Mouse (Mus musculus) hindbrain, embryonic 15.5 days (tissue): ENCODE measurements around the gene Abcc9. TPM values are rescaled to one million over a fixed set of nuclear protein-coding genes. Genes with fewer than 3 reads are reported as not detected.
A peak's percentile ranks its signal among the peaks of the same experiment; 100 is the strongest.

Source experiments
- ATAC-seq: fragments of 200-750 bp; cut with Nextera tagmentation; 2 replicates; pipeline ENCODE4 v1.8.0; 2017; ENCODE audit warnings: low read depth, moderate number of reproducible peaks, moderate TSS enrichment; ENCODE audit not compliant: low FRiP score
- H3K27ac ChIP-seq: fragments of 300-500 bp; sonication (generic); replicated peaks from 2 replicates; pipeline ENCODE4 v1.5.1; 2015; ENCODE audit warnings: mild to moderate bottlenecking, inconsistent platforms
- H3K27me3 ChIP-seq: fragments of 300-500 bp; sonication (generic); 2 replicates; pipeline ENCODE4 v1.6.1; 2015; ENCODE audit warnings: control low read depth, inconsistent platforms
- H3K36me3 ChIP-seq: fragments of 300-500 bp; sonication (generic); 2 replicates; pipeline ENCODE4 v1.6.1; 2015; ENCODE audit warnings: control low read depth, inconsistent platforms
- H3K4me1 ChIP-seq: fragments of 300-500 bp; sonication (generic); replicated peaks from 2 replicates; pipeline ENCODE4 v1.6.1; 2015; ENCODE audit warnings: control low read depth, inconsistent platforms
- H3K4me2 ChIP-seq: fragments of 300-500 bp; sonication (generic); 2 replicates; pipeline ENCODE4 v1.6.1; 2015; ENCODE audit warnings: moderate library complexity, mild to moderate bottlenecking, inconsistent platforms
- H3K4me3 ChIP-seq: fragments of 300-500 bp; sonication (generic); 2 replicates; pipeline ENCODE4 v1.5.1; 2015; ENCODE audit warnings: mild to moderate bottlenecking, inconsistent platforms
- H3K9ac ChIP-seq: fragments of 300-500 bp; sonication (generic); 2 replicates; pipeline ENCODE4 v1.6.1; 2015; ENCODE audit warnings: inconsistent platforms
- H3K9me3 ChIP-seq: fragments of 300-500 bp; sonication (generic); 2 replicates; pipeline ENCODE4 v1.6.1; 2016; ENCODE audit warnings: control low read depth, inconsistent platforms
- WGBS: fragments of 180-500 bp; shearing (Covaris S2); methylation state at CpG from one replicate; pipeline ENCODE4 v1.1.7; 2015; 5-methylcytosine and 5-hydroxymethylcytosine counted together
- polyA plus RNA-seq: library from polyadenylated mRNA; unstranded; fragments of >200 nt; fragmentation: Nextera tagmentation; extraction: Ambion mirVana; gene quantifications from 2 replicates; pipeline ENCODE4 v1.2.1, GENCODE M21; 2015

The Abcc9 gene
- polyA plus RNA-seq, 1 experiment from 2014 or later: 3.4 TPM

DNA sequence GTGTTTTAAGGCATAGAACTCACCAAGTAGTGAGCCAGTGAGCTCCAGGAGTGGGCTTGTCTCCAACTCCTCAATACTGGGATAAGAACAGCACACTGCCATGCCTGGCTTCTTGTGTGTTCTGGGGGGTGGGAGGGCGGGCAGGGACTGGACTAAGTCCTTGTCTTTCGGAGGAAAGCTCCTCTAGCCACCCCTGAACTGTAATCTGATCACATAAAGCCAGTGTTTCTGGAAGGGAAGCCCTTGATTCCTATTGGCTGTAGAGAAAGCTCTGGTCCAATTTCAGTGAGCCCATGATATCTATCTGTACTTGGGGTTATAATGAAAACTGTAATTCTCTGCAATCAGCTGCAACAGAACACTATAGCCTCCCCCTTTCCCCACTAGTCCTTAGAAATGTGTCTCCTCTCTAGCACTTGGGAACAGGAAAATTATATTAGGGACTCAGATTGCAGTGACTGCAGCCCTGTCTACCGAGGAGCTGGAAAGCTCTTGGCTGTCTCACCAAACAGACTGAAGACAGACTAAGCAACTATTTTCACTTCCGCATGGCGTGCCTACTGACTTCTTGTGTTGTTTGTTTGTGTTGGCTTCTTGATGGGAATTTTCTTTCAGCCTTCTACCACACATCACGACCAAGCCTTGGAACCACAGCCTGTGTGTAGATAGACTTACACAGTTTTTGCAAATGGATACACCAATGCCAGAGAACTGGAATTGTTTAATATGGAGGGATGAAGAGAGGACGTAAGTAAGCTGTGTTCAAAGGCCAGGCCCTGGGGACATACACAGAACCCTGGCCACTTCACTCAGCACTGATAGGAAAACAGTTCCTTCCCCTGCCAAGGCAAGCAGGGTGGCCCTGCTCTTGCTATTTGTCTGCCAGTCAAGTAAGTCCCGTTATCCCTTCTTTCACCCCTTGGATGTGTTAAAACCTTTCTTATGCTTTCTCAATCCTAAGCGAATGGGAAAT lies 92.4 kb downstream of the Abcc9 start:
- Histone ChIP-seq H3K27me3 (no peaks in the 10 kb centered on the region), H3K4me2 (no peak overlapping the region), H3K9me3 (no peaks in the 10 kb centered on the region), H3K4me1 (no peaks in the 10 kb centered on the region), H3K4me3 (no peak overlapping the region), H3K36me3 (no peaks in the 10 kb centered on the region), H3K27ac (no peak overlapping the region), H3K9ac (no peak overlapping the region)
- 79% methylated on average over 9 of the region's 9 CpGs for WGBS
- ATAC-seq: no peak

DNA sequence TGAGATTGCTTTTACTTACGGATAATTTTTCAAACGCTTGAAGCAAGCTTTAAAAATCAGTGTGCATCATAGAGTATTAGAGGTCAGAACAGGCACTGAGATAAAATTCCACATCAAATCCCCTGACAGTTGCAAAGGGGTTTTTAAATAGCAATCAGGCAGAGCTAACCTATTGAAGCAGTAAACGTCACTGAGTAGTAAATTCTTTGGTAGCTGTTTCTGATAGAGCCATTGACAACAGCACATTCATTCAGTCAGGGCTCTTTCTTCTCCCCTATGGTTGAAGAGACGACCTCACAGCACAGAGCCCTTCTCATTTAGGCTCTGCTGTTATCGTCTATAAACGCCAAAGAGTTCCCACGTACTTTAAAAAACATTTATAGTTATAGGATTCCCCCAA lies 95.0 kb downstream of the Abcc9 start:
- Histone ChIP-seq H3K9me3 (no peaks in the 10 kb centered on the region), H3K4me2 (no peak overlapping the region), H3K27ac (no peak overlapping the region), H3K36me3 (no peaks in the 10 kb centered on the region), H3K4me1 (no peaks in the 10 kb centered on the region), H3K27me3 (no peaks in the 10 kb centered on the region), H3K4me3 (no peak overlapping the region), H3K9ac (no peak overlapping the region)
- 61% methylated on average over 7 of the region's 7 CpGs for WGBS
- no peak for ATAC-seq

DNA sequence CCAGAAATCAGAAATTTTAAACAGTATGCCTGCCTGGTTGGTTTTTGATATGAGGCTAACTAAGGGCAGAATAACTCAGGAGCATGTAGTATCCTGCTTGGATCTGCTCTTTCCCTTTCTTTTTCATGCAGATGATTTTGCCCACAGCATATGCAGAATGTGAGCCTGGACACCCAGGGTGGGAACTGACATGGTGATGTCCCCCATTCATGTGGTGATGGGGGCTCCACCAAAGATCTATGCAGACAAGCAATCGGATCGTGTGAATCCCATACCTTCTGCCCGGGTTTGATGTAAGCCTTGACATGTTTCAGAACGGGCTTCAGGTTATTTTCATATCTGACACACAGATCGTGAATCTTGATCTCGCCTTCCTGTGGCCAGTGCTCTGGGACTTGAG lies 99.3 kb downstream of the Abcc9 start:
- H3K36me3 ChIP-seq: no peaks in the 10 kb centered on the region
- ATAC-seq: no peak
- no peaks in the 10 kb centered on the region for H3K27me3 ChIP-seq
- H3K4me3 ChIP-seq: no peak overlapping the region
- H3K4me2 ChIP-seq: no peak overlapping the region
- no peaks in the 10 kb centered on the region for H3K9me3 ChIP-seq
- no peaks in the 10 kb centered on the region for H3K4me1 ChIP-seq
- no peak overlapping the region for H3K9ac ChIP-seq
- WGBS: 64% methylated on average over 6 of the region's 6 CpGs
- H3K27ac ChIP-seq: no peak overlapping the region

DNA sequence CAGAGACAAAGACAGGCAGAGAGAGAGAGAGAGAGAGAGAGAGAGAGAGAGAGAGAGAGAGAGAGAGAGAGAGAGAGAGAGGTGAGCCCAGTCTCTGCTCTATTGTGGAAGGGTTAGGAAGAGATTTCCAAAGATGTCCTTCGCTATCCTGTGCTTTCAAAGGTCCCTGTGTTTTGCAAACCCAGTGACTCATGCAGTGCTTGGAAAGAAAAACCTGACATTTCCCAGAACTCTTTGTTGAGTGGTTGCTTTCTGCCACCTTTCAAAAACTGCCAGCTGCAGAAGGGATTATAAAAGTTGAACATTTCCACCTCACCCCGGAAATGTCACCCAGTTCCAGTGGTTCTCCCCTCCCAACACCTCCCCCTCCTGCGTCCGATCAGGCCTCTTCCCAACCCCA lies 123.3 kb downstream of the Abcc9 start:
- Histone ChIP-seq H3K27ac (no peak overlapping the region), H3K9ac (no peak overlapping the region), H3K36me3 (no peaks in the 10 kb centered on the region), H3K27me3 (peaks cover 2% of the 10 kb centered on the region), H3K4me3 (no peak overlapping the region), H3K4me1 (no peaks in the 10 kb centered on the region), H3K4me2 (no peak overlapping the region), H3K9me3 (no peaks in the 10 kb centered on the region)
- 84% methylated on average over 4 of the region's 4 CpGs for WGBS
- ATAC-seq: no peak

DNA sequence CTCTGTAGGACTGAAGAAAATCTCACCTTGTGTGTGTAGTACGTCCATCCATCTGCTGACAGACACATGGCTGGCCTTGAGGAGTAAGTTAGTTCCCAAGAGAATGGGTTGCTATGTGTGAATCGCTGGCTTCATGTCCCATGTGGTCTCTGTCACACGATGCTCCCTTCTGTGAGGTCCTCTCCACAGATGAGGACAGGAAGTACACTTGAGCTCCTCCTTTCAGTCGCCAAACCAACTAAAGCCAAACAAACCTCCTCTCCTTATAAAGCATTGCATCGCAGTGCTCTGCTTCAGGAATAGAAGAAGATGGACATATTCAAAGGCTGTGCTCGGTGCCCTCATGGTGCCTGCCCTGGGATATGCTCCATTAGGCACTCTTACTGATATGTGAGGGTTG lies 124.3 kb downstream of the Abcc9 start:
- Histone ChIP-seq H3K4me1 (no peaks in the 10 kb centered on the region), H3K4me3 (no peak overlapping the region), H3K27me3 (peaks cover 11% of the 10 kb centered on the region), H3K4me2 (no peak overlapping the region), H3K36me3 (no peaks in the 10 kb centered on the region), H3K27ac (no peak overlapping the region), H3K9me3 (no peaks in the 10 kb centered on the region), H3K9ac (no peak overlapping the region)
- WGBS: 81% methylated on average over 6 of the region's 6 CpGs
- ATAC-seq: no peak

DNA sequence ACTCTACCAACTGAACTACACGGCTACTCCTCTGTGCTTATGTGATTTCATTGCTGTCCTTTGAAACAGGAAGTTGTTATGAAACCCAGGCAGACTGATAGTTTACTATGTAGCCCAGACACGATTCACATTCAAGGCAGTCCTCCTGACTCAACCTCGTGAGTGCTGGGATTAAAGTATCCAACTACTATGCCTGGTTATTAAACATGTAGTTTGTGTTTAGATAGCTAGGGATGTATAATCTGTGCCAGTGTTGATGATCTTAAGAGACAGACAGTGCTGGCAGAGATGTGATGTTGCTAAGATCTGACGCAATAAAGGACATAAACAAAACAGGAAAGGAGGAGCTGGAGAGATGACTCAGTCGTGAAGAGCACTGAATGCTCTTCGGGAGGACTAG lies 129.2 kb downstream of the Abcc9 start:
- Histone ChIP-seq H3K4me2 (no peak overlapping the region), H3K27ac (no peak overlapping the region), H3K27me3 (peaks cover 51% of the 10 kb centered on the region), H3K4me3 (no peak overlapping the region), H3K9ac (no peak overlapping the region), H3K9me3 (no peaks in the 10 kb centered on the region), H3K36me3 (no peaks in the 10 kb centered on the region), H3K4me1 (peaks cover 25% of the 10 kb centered on the region)
- 70% methylated on average over 6 of the region's 6 CpGs for WGBS
- no peak for ATAC-seq

DNA sequence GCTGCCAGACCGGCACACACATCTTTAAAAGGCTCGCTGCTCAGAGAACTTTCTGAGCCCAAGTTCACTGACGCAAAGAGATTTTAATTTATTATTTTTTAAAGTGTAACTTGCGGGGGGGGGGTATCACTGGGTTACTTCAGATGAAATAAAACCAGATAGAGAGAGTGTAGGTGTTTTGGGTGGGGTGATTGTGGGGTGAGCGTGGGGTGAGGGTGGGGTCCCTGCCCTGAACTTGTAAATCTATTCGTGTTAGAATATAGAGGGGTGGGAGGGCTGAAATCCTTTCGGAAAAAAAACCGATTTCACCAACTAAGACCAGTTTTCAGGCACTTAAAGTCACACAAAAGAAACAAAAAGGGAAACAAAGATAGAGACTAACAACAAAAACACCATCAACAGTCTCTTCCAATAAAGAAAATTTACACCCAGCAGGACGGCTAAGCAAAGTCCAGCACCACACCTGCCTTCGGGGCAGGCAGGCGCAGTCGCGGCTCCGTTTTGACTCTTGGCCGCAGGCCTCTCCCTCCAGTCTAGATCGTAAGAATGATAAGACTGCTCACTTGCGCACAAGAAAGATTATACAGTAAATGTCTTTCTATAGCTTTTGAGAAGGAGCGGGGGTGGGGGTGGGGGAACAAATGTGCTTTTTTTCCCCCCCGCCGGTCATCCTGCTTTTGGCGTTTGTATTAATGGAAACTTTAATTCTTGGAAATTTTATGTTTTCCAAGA lies 130.3 kb downstream of the Abcc9 start:
- peaks cover 55% of the 10 kb centered on the region for H3K27me3 ChIP-seq
- H3K27ac ChIP-seq: no peak overlapping the region
- peak overlapping the region; percentile 99 for H3K4me2 ChIP-seq
- H3K4me1 ChIP-seq: peaks cover 25% of the 10 kb centered on the region
- H3K4me3 ChIP-seq: peak overlapping the region; percentile 51
- H3K36me3 ChIP-seq: no peaks in the 10 kb centered on the region
- 4% methylated on average over 21 of the region's 21 CpGs for WGBS
- no peak for ATAC-seq
- H3K9me3 ChIP-seq: no peaks in the 10 kb centered on the region
- H3K9ac ChIP-seq: peak overlapping the region; percentile 40; the same call in 1 of the 2 replicates

DNA sequence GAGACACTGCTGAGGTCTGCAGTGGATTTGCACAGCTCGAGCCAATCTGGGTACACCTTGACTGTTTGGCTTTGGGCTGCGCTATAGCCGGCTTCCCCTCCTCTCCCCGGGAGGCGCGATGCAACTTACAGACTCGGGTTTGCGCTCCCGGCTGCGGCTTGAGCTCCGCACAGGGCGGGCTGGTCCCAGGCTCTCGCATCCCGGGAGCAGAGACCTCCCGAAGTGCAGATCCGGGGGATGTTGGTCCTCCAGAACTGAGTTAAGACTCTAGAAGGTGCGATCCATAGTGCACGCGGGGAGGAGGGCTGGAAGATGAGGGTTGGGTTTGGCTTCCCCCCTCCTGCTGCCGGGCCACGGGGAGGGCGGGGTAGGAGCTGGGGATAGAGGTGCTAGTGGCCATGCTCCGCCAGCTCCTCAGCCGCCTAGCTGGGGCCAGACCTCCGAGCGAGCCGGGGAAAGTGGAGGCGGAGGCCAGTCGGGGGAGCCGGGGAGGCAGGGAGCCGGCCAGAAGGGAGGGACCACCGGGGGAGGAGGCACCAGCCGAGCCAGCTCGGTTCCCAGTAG lies 131.0 kb downstream of the Abcc9 start, which contains the start of gene Kcnj8:
Gene Kcnj8 (minus strand): TSS at position 560 of the 564 bp plus-strand sequence.
- H3K9ac ChIP-seq: peak within 1 kb of the TSS; percentile 40
- no peaks in the 10 kb centered on the region for H3K36me3 ChIP-seq
- peaks cover 25% of the 10 kb centered on the region for H3K4me1 ChIP-seq
- H3K27ac ChIP-seq: no peak within 1 kb of the TSS
- peak within 1 kb of the TSS; percentile 99 for H3K4me2 ChIP-seq
- no peaks in the 10 kb centered on the region for H3K9me3 ChIP-seq
- under 1% methylated on average over 33 of the region's 34 CpGs for WGBS
- H3K4me3 ChIP-seq: peak within 1 kb of the TSS; percentile 51
- H3K27me3 ChIP-seq: peaks cover 55% of the 10 kb centered on the region
- peak; percentile 79 for ATAC-seq

DNA sequence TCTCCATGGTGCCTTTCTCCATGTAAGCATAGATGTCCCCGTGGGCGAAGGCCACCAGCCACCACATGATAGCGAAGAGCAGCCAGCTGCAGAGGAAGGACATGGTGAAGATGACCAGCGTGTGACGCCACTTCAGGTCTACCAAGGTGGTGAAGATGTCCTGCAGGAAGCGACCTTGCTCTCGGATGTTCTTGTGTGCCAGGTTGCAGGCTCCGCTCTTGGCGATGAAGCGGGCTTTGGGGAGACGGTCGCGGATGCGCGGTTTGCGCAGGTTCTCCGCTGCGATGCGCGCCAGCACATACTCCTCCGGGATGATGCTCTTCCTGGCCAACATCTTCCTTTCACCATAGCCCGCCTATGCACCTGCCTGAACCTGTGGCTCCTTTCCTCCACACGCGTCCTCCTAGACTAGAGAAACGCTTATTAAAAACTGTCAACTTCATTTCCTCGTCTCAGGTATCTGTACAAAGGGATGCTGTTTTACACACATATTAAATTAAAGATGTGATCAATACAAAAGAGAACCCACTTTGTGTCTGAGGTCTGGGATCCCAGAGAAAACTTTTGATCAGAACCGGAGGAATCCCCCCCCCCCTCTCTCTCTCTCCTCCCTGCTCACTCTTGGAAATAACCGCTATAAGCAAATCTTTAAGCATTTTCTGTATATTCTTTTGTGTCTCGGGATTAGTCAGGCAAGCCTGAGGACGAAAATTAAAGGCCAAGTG lies 131.9 kb downstream of the Abcc9 start:
- Histone ChIP-seq H3K27me3 (peaks cover 55% of the 10 kb centered on the region), H3K27ac (no peak overlapping the region), H3K9me3 (no peaks in the 10 kb centered on the region), H3K4me2 (peak overlapping the region; percentile 99), H3K4me3 (peak overlapping the region; percentile 51), H3K9ac (no peak overlapping the region), H3K36me3 (no peaks in the 10 kb centered on the region), H3K4me1 (peaks cover 25% of the 10 kb centered on the region)
- no peak for ATAC-seq
- WGBS: 7% methylated on average over 30 of the region's 30 CpGs

DNA sequence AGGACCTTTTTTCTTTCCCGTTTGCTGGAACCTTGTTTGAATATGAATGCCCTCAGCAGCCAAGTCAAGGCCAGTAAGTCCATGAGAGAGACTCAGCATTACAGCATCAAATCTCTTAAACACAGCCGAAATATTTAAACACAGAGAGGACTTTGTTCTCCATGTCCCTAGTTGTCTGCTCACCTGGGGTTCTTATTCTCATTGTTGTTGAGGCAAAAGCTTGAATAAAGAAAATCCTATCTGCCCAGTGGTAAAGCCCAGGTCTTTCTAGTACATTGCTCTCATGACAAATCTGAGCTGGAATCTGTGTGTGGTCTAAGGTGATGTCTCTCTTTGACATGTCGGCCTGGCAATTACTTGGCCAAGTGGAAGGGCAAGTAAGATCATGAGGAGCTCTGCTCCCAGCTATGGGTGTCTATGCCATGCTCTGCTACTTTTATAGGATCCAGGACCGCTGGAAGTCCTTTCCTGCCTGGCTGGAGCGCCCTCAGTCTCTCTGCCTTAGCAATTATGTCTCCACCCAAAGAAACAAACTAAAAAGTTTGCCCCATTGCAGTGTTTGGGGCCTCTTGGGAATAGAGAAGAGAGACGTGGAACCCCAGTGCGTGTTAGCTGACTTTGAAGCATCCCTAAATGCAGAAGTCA lies 133.3 kb downstream of the Abcc9 start:
- Histone ChIP-seq H3K4me2 (no peak overlapping the region), H3K27ac (no peak overlapping the region), H3K36me3 (no peaks in the 10 kb centered on the region), H3K27me3 (peaks cover 53% of the 10 kb centered on the region), H3K9me3 (no peaks in the 10 kb centered on the region), H3K9ac (no peak overlapping the region), H3K4me3 (no peak overlapping the region), H3K4me1 (peaks cover 25% of the 10 kb centered on the region)
- no peak for ATAC-seq
- 41% methylated on average over 7 of the region's 7 CpGs for WGBS

DNA sequence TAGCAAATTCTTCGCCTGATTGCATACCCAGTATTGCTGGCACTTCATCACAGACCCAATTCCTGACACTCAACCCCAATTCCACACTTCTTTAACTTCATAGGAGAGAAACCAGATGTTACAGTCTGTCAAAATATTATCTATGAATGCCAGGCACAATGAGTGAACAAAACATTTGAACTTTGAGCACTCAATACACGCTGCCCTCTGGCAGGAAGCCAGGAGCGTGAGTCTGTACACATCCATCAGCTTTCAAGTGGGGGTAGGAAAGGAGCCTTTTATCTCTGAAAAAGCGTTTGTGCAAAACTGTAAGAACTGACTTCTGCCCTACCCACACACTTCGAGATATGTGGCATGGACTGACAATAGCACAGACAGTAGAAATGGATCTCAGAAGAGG lies 134.7 kb downstream of the Abcc9 start:
- no peak overlapping the region for H3K27ac ChIP-seq
- H3K9me3 ChIP-seq: no peaks in the 10 kb centered on the region
- no peak overlapping the region for H3K9ac ChIP-seq
- WGBS: 47% methylated on average over 5 of the region's 5 CpGs
- no peaks in the 10 kb centered on the region for H3K36me3 ChIP-seq
- H3K4me1 ChIP-seq: peaks cover 25% of the 10 kb centered on the region
- ATAC-seq: no peak
- H3K4me3 ChIP-seq: no peak overlapping the region
- H3K27me3 ChIP-seq: peaks cover 41% of the 10 kb centered on the region
- H3K4me2 ChIP-seq: no peak overlapping the region
